Mouse (Mus musculus): Measurements from ENCODE around the gene Olfr399. TPM values are rescaled to one million over a fixed set of nuclear protein-coding genes. Genes with fewer than 3 reads are reported as not detected.

Gene Olfr399
- not detected in 2 replicates for polyA plus RNA-seq (2016; fragmentation: Nextera tagmentation; extraction: Ambion mirVana)

DNA sequence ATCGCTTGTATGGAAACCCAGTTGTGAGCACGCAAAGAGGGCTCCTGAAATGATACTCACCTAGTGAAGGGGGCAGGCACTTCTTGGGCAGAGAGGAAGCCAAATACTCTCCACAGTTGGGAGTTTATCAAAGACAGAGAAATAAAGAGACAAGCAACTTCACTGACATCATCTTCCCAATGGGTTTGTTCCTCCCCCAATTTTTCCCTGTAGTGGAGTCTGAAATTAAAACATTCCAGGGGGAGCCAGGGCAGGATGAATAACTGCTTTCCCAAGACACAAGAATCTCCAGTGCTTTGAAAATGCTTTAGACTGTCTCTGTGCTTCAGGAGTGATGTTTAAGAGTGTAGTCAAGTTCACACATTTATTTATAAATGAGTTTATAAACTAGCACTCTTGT is at the start of gene Olfr399, which contains the start of gene Olfr139:
Olfr399 (minus strand) TSS at position 165 of the 400 bp plus-strand sequence.
Olfr139 (minus strand) TSS at position 101 of the 400 bp plus-strand sequence.
- no peak for DNase-seq (ENCODE audit: low spot score)
- Histone ChIP-seq H3K4me1 (no peaks in the 10 kb centered on the region), H3K9me3 (peaks cover 40% of the 10 kb centered on the region), H3K36me3 (replicated peaks) (no peaks in the 10 kb centered on the region), H3K27me3 (replicated peaks; ENCODE audit: low read depth, poor library complexity, severe bottlenecking) (no peaks in the 10 kb centered on the region), H3K4me3 (no peak within 1 kb of the TSS), H3K27ac (replicated peaks) (no peak within 1 kb of the TSS)
- 83% methylated on average over 2 of the region's 2 CpGs for WGBS

DNA sequence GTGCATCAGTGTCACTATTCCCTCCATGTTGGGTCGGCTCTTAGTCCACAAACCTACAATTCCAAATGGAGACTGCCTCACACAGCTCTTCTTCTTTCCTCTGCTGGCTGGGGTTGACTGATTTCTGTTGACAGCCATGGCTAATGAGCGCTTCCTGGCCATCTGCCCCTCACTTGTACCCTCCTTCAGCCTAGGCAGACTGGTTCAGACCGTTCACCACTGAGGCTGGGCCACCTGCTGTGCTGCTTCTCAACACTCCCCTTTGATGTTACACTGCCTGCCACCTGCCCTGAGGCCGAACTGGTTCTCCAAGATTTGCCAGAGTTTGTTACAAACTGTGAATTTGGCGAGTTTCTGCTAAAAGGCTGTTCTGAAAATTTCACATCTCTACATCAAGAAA is 48.7 kb upstream of the Olfr399 start:
- Histone ChIP-seq H3K27ac (replicated peaks) (no peak overlapping the region), H3K4me1 (no peaks in the 10 kb centered on the region), H3K4me3 (no peak overlapping the region), H3K9me3 (peaks cover 23% of the 10 kb centered on the region), H3K36me3 (replicated peaks) (no peaks in the 10 kb centered on the region), H3K27me3 (replicated peaks; ENCODE audit: low read depth, poor library complexity, severe bottlenecking) (no peaks in the 10 kb centered on the region)
- no peak for DNase-seq (ENCODE audit: low spot score)
- WGBS: 33% methylated on average over 5 of the region's 5 CpGs

DNA sequence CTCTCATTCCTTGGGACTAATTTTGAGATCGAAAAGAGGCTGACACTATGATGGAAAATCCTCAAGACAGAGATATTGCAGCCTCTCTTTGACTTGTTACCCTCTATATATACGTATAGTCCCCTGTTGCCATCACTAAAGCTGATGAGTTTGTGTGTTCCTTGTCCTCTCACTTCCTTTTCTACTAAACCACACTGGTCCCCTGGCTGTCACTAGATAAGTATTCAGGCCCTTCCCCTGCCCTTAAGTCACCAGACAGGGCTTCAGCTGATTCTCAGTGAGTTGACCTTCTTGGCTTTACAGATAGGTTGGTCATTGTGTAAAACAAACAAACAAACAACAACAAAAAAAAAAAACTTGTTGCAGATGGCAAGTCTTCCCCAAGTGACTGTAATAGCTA is 45.1 kb upstream of the Olfr399 start:
- DNase-seq (ENCODE audit: low spot score): no peak
- no peaks in the 10 kb centered on the region for H3K36me3 ChIP-seq (replicated peaks)
- H3K27me3 ChIP-seq (replicated peaks; ENCODE audit: low read depth, poor library complexity, severe bottlenecking): no peaks in the 10 kb centered on the region
- 55% methylated on average over 2 of the region's 2 CpGs for WGBS
- no peak overlapping the region for H3K4me3 ChIP-seq
- no peak overlapping the region for H3K27ac ChIP-seq (replicated peaks)
- H3K4me1 ChIP-seq: no peaks in the 10 kb centered on the region
- peaks cover 15% of the 10 kb centered on the region; the same call in 1 of the 2 replicates for H3K9me3 ChIP-seq

DNA sequence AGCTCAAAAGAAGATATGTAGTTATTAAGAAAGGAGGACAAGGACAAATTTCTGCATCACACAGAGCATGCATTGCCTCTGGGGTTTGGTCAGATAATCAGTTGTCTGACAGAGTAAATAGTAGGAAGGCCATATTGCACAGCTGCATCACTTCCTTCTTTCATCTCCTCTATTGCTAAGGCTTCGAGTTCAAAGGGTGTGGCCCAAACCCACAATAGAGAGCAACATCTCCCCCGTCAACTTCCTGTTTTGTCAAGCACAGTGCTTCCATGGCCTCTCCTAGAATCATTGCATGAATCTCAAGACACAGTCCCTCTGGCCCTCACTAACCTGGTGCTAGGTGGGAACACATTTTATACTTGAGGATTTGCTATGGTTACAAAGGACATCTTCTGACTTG is 44.3 kb upstream of the Olfr399 start:
- no peaks in the 10 kb centered on the region for H3K36me3 ChIP-seq (replicated peaks)
- 81% methylated on average over 2 of the region's 2 CpGs for WGBS
- H3K9me3 ChIP-seq: peaks cover 18% of the 10 kb centered on the region; the same call in 1 of the 2 replicates
- H3K4me1 ChIP-seq: no peaks in the 10 kb centered on the region
- DNase-seq (ENCODE audit: low spot score): no peak
- no peak overlapping the region for H3K27ac ChIP-seq (replicated peaks)
- H3K4me3 ChIP-seq: no peak overlapping the region
- H3K27me3 ChIP-seq (replicated peaks; ENCODE audit: low read depth, poor library complexity, severe bottlenecking): no peaks in the 10 kb centered on the region

DNA sequence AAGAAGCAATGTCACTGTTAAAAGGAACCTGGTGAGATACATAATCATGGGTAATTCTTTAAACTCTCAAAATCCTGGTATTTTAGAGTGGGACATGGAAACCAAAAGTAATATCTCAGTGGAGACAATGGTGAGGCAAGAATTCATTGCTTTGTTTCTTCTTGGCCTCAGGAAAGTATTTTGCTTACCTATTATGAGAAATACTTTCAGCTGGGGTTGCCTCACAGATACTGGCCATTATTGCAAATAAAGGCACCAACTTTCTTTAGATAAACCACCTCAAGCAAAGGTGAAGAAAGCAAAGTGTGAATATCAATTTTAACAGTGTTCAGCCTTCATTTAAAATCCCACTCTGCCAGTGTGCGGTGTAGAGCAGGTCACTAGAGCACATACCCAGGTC is 13.2 kb upstream of the Olfr399 start, which contains the start of gene Zfp616:
Zfp616 (plus strand) TSS at position 301 of the 400 bp plus-strand sequence.
- no peak within 1 kb of the TSS for H3K27ac ChIP-seq (replicated peaks)
- no peaks in the 10 kb centered on the region for H3K36me3 ChIP-seq (replicated peaks)
- H3K27me3 ChIP-seq (replicated peaks; ENCODE audit: low read depth, poor library complexity, severe bottlenecking): no peaks in the 10 kb centered on the region
- WGBS: 88% methylated on average over 1 of the region's 1 CpGs
- H3K4me3 ChIP-seq: no peak within 1 kb of the TSS
- H3K4me1 ChIP-seq: no peaks in the 10 kb centered on the region
- DNase-seq (ENCODE audit: low spot score): no peak
- H3K9me3 ChIP-seq: peaks cover 19% of the 10 kb centered on the region

DNA sequence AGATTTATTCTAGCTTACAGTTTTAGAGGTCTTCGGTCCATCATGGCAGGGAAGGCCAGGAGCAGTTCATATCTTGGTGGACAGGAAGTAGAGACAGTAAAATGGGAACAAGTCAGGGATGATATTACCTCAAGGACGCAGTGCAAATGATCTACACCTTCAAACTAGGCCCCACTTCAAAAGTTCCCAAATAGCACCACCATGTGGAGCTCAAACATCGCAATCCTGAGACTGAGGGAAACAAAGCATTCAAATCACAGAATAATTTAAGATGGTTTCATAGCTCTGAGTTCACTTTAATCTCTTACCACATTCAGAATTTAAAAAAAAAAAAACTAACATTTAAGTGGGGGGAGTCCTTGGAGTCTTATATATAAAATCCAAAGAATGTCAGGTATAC is 5.1 kb downstream of the Olfr399 start:
- Histone ChIP-seq H3K27ac (replicated peaks) (no peak overlapping the region), H3K4me3 (no peak overlapping the region), H3K9me3 (peaks cover 24% of the 10 kb centered on the region), H3K27me3 (replicated peaks; ENCODE audit: low read depth, poor library complexity, severe bottlenecking) (no peaks in the 10 kb centered on the region), H3K4me1 (no peaks in the 10 kb centered on the region), H3K36me3 (replicated peaks) (no peaks in the 10 kb centered on the region)
- 71% methylated on average over 3 of the region's 3 CpGs for WGBS
- DNase-seq (ENCODE audit: low spot score): no peak

Other genes with a start within 250 kb of the Olfr399 start
- not detected in 2 replicates for gene Olfr392, start 239.6 kb downstream of the Olfr399 start, polyA plus RNA-seq (2016; fragmentation: Nextera tagmentation; extraction: Ambion mirVana)
- gene Olfr393, start 205.2 kb downstream of the Olfr399 start, polyA plus RNA-seq (2016; fragmentation: Nextera tagmentation; extraction: Ambion mirVana): not detected in 2 replicates
- not detected in 2 replicates for gene Olfr394, start 165.8 kb downstream of the Olfr399 start, polyA plus RNA-seq (2016; fragmentation: Nextera tagmentation; extraction: Ambion mirVana)
- gene Olfr395, start 147.3 kb downstream of the Olfr399 start, polyA plus RNA-seq (2016; fragmentation: Nextera tagmentation; extraction: Ambion mirVana): not detected in 2 replicates
- not detected in 2 replicates for gene Olfr23, start 119.9 kb downstream of the Olfr399 start, polyA plus RNA-seq (2016; fragmentation: Nextera tagmentation; extraction: Ambion mirVana)
- not detected in 2 replicates for gene Olfr397, start 95.8 kb downstream of the Olfr399 start, polyA plus RNA-seq (2016; fragmentation: Nextera tagmentation; extraction: Ambion mirVana)
- not detected in 2 replicates for gene Olfr398, start 66.2 kb downstream of the Olfr399 start, polyA plus RNA-seq (2016; fragmentation: Nextera tagmentation; extraction: Ambion mirVana)
- not detected in 2 replicates for gene Olfr139, start 64 bp downstream of the Olfr399 start, polyA plus RNA-seq (2016; fragmentation: Nextera tagmentation; extraction: Ambion mirVana)
- not detected in 2 replicates for gene Zfp616, start 13.3 kb upstream of the Olfr399 start, polyA plus RNA-seq (2016; fragmentation: Nextera tagmentation; extraction: Ambion mirVana)
- gene Olfr401, start 57.1 kb upstream of the Olfr399 start, polyA plus RNA-seq (2016; fragmentation: Nextera tagmentation; extraction: Ambion mirVana): not detected in 2 replicates
- gene Olfr402, start 96.9 kb upstream of the Olfr399 start, polyA plus RNA-seq (2016; fragmentation: Nextera tagmentation; extraction: Ambion mirVana): not detected in 2 replicates
- gene Olfr403, start 129.6 kb upstream of the Olfr399 start, polyA plus RNA-seq (2016; fragmentation: Nextera tagmentation; extraction: Ambion mirVana): not detected in 2 replicates
- not detected in 2 replicates for gene Olfr43, start 154.8 kb upstream of the Olfr399 start, polyA plus RNA-seq (2016; fragmentation: Nextera tagmentation; extraction: Ambion mirVana)
- not detected in 2 replicates for gene Olfr406, start 203.2 kb upstream of the Olfr399 start, polyA plus RNA-seq (2016; fragmentation: Nextera tagmentation; extraction: Ambion mirVana)
- not detected in 2 replicates for gene Olfr59, start 227.1 kb upstream of the Olfr399 start, polyA plus RNA-seq (2016; fragmentation: Nextera tagmentation; extraction: Ambion mirVana)

Measured in embryonic facial prominence, embryonic 10.5 days (tissue).